9 mouse cellular contexts compared by ENCODE assay signal in genomic region chr11:77501392-77501791, GRCm38 (mm10). TPM values are rescaled to one million over a fixed set of nuclear protein-coding genes. Genes with fewer than 3 reads are reported as not detected.
DNase-seq lines count a peak whose midpoint lies in the region; ATAC-seq lines count a peak whose summit lies in the region.
"Had no signal": no experiment of that assay in that cellular context is flagged by ENCODE, and none has a peak within 500 bp of the region (broad histone marks: within the 10 kb centered on the region; RNA-seq: fewer than 3 reads in every experiment).

No protein-coding gene starts in this region.

- no peaks in the 10 kb centered on the region for H3K9me3 ChIP-seq in hindbrain, embryonic 10.5 days
- no peaks in the 10 kb centered on the region for H3K9me3 ChIP-seq in hindbrain, embryonic 16.5 days (ENCODE audit: control insufficient read depth, low read length)

- no peaks in the 10 kb centered on the region for H3K27me3 ChIP-seq in hindbrain, embryonic 10.5 days (ENCODE audit: insufficient read depth, poor library complexity, severe bottlenecking)
- H3K27me3 ChIP-seq in hindbrain, embryonic 16.5 days (replicated peaks; ENCODE audit: control insufficient read depth, insufficient read depth, low read length): no peaks in the 10 kb centered on the region

- peaks cover 80% of the 10 kb centered on the region for H3K36me3 ChIP-seq in hindbrain, embryonic 10.5 days
- peaks cover 33% of the 10 kb centered on the region for H3K36me3 ChIP-seq in hindbrain, embryonic 16.5 days (ENCODE audit: control insufficient read depth, insufficient read depth, low read length)

- H3K4me1 ChIP-seq in hindbrain, embryonic 10.5 days (replicated peaks): peaks cover 61% of the 10 kb centered on the region
- H3K4me1 ChIP-seq in hindbrain, embryonic 16.5 days (ENCODE audit: control insufficient read depth, insufficient read depth, low read depth, low read length): peaks cover 32% of the 10 kb centered on the region

- DNase-seq in hindbrain, embryonic 10.5 days (ENCODE audit: low spot score): peak; percentile 72
- DNase-seq in MN1 (ENCODE audit: low spot score): peak; percentile 86
- DNase-seq in cerebellum, adult 9-11 months: peak; percentile 84
- peak; percentile 86 for DNase-seq in gastrocnemius, adult 18-20 months (ENCODE audit: low spot score)
- peak; percentile 84 for DNase-seq in kidney, postnatal 14 days
- DNase-seq in lung, postnatal 4 days: peak; percentile 75 to 86
- DNase-seq in spleen, adult 12 weeks (ENCODE audit: low spot score): peak; percentile 67

- H3K27ac ChIP-seq in hindbrain, embryonic 10.5 days: no peak overlapping the region
- H3K27ac ChIP-seq in hindbrain, embryonic 16.5 days (ENCODE audit: low read depth, low read length): no peak overlapping the region

- H3K9ac ChIP-seq in hindbrain, embryonic 16.5 days (ENCODE audit: low read depth, low read length): no peak overlapping the region

- H3K4me2 ChIP-seq in hindbrain, embryonic 16.5 days (ENCODE audit: low read length): no peak overlapping the region

- H3K4me3 ChIP-seq in hindbrain, embryonic 10.5 days: no peak overlapping the region
- H3K4me3 ChIP-seq in hindbrain, embryonic 16.5 days (ENCODE audit: low read length): no peak overlapping the region

- ATAC-seq in hindbrain, embryonic 16.5 days: no peak

- WGBS in hindbrain, embryonic 10.5 days: 28% methylated on average over 5 of the region's 5 CpGs
- 14% methylated on average over 5 of the region's 5 CpGs for WGBS in hindbrain, embryonic 16.5 days

RNA-seq across cellular contexts. Expression of gene Git1, which starts 8.0 kb away (rescaled TPM):
- polyA plus RNA-seq in hindbrain, embryonic 10.5 days (2016; fragmentation: Nextera tagmentation; extraction: Ambion mirVana): 14.2 and 14.8 TPM in 2 replicates
- 14.0 and 18.0 TPM in 2 replicates for polyA plus RNA-seq in hindbrain, embryonic 16.5 days (2015; fragmentation: Nextera tagmentation; extraction: Ambion mirVana)
- total RNA-seq in gastrocnemius, adult 18-20 months (2021): 10 to 100 TPM; 28.0 to 37.1 TPM

RNA-seq across cellular contexts. Expression of gene Ankrd13b, which starts 11.9 kb away (rescaled TPM):
- polyA plus RNA-seq in hindbrain, embryonic 10.5 days (2016; fragmentation: Nextera tagmentation; extraction: Ambion mirVana): 11.1 and 16.7 TPM in 2 replicates
- polyA plus RNA-seq in hindbrain, embryonic 16.5 days (2015; fragmentation: Nextera tagmentation; extraction: Ambion mirVana): 23.3 and 30.4 TPM in 2 replicates
- total RNA-seq in gastrocnemius, adult 18-20 months (2021): 10 to 100 TPM; 10.6 to 11.6 TPM

RNA-seq across cellular contexts. Expression of gene Abhd15, which starts 13.5 kb away (rescaled TPM):
- 5.3 and 9.1 TPM in 2 replicates for polyA plus RNA-seq in hindbrain, embryonic 10.5 days (2016; fragmentation: Nextera tagmentation; extraction: Ambion mirVana)
- polyA plus RNA-seq in hindbrain, embryonic 16.5 days (2015; fragmentation: Nextera tagmentation; extraction: Ambion mirVana): 2.2 and 2.9 TPM in 2 replicates
- total RNA-seq in gastrocnemius, adult 18-20 months (2021): under 1 TPM; 0.43 to 0.87 TPM

RNA-seq across cellular contexts. Expression of gene Trp53i13, which starts 14.4 kb away (rescaled TPM):
- 32.4 and 41.6 TPM in 2 replicates for polyA plus RNA-seq in hindbrain, embryonic 10.5 days (2016; fragmentation: Nextera tagmentation; extraction: Ambion mirVana)
- 13.8 and 17.6 TPM in 2 replicates for polyA plus RNA-seq in hindbrain, embryonic 16.5 days (2015; fragmentation: Nextera tagmentation; extraction: Ambion mirVana)
- total RNA-seq in gastrocnemius, adult 18-20 months (2021): 1 to 10 TPM; 2.5 to 3.5 TPM

RNA-seq across cellular contexts. Expression of gene Gm10392, which starts 17.6 kb away (rescaled TPM):
- polyA plus RNA-seq in hindbrain, embryonic 10.5 days (2016; fragmentation: Nextera tagmentation; extraction: Ambion mirVana): 0.12 and 0.21 TPM in 2 replicates
- 0.12 and 0.19 TPM in 2 replicates for polyA plus RNA-seq in hindbrain, embryonic 16.5 days (2015; fragmentation: Nextera tagmentation; extraction: Ambion mirVana)
- not detected for total RNA-seq in gastrocnemius, adult 18-20 months (2021)
- total RNA-seq: layer of hippocampus, postnatal 25 days had no signal
